Mouse (Mus musculus) layer of hippocampus, adult 18-20 months (tissue): ENCODE results near the gene Dnajb4. TPM values are rescaled to one million over a fixed set of nuclear protein-coding genes. Genes with fewer than 3 reads are reported as not detected.
A peak's percentile ranks its signal among the peaks of the same experiment; 100 is the strongest.

ENCODE experiments used
- DNase-seq, 2 experiments: peaks; one replicate each; pipeline ENCODE4 v3.0.0; 2022; ENCODE audit warnings: low spot score in 2 of 2
- long read RNA-seq: library from polyadenylated mRNA; stranded (forward); transcript quantifications from one replicate; pipeline ENCODE4 v2.0.0, GENCODE M21; 2021
- total RNA-seq, 2 experiments: library from RNA; stranded (reverse); gene quantifications; 2 replicates each; pipeline ENCODE4 v1.2.3; 2021

Gene Dnajb4
- 10 to 100 TPM; 68.7 to 75.7 TPM for total RNA-seq
- long read RNA-seq, full-length matches to known transcripts, result 37 of 58 reads
- long read RNA-seq, partial matches to known transcripts, result 1 of 58 reads
- long read RNA-seq, other reads (novel, unspliced or antisense), result 20 of 58 reads

DNA sequence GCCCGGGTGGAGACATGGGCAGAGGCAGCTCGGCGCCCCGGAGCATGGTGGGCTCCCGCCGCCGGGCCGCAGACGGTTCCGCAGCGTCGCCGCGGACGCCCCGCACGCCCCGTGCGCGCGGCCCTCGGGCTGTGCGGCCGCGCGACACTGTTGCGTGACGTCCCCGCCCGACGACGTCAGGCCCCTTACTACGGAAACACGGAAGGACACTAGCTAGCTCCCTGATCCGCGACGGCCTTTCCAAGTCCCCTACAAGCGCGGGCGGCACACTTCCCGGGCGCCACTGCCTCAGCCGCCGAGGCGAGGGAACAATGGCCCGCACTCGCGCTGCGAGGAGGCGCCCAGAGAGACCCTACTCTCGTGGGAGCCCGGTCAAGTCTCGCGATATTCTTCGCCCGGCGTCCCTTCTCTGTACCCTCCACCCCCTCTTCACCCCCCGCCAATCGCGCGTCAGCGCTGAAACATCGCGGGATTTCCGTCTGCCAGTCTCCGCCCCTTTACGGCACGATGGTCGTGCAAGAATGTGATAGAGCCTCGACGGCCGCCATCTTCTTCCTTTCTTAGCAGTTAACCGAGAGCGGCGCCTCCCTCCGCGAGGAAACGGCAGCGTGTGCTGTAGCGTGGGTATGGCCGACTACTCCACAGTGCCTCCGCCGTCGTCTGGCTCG is at the start of gene Dnajb4, which contains the start of gene Fubp1:
TSS of gene Dnajb4 (minus strand) at position 336 of the 668 bp plus-strand sequence.
TSS of gene Fubp1 (plus strand) at position 456 of the 668 bp plus-strand sequence.
- DNase-seq, result peak; percentile 99

DNA sequence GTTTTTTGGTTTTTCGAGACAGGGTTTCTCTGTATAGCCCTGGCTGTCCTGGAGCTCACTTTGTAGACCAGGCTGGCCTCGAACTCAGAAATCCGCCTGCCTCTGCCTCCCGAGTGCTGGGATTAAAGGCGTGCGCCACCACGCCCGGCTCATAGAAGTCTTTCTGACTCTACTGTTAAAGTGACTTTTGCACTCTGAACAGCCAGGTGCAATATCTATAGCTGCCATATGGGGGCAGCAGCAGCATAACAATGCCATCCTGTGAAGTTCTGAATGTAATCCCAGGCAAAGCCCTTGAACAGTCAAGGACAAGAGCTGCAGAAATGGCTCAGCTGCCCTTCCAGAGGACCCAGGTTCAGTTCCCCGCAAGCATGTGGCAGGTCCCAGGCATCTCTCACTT is 49.3 kb upstream of the Dnajb4 start:
- peak; percentile 57 to 89 for DNase-seq

DNA sequence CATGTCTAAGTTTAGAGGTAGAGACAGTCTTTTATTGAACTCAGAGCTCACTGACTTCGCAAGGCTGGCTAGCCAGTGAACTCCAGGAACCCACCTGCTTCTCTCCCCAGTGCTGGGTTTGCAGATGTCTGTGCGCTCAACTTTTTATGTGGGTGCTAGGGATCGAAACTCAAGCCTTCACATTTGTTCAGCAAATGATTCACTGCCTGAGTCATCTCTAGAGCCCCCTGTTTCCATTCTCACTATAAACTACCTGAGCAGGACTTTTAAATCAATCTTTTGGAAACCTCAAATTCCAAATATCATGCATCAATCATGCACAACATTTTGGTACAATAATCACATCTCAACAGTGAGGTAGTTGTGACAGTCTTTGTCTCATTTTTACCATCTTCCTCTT is 47.4 kb upstream of the Dnajb4 start:
- DNase-seq, result no peak

DNA sequence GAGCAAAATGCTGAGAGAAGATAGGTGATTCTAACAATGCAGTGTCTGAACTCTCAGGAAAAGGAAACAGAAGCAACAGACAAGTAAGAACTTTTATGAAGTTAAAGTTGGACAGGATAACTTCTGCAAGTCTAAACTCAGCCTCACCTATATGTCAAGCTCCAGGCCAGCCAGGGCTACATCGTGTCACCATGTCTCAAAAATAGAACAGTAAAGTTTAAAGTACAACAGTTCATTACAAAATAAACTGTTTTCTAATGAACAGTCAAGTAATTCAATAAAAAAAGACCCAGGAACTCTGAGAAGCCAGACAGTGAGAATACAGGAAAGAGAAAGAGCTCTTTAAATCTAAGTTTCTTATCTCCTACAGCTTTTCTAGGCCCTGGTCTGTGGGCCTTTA is 40.4 kb upstream of the Dnajb4 start:
- no peak for DNase-seq

DNA sequence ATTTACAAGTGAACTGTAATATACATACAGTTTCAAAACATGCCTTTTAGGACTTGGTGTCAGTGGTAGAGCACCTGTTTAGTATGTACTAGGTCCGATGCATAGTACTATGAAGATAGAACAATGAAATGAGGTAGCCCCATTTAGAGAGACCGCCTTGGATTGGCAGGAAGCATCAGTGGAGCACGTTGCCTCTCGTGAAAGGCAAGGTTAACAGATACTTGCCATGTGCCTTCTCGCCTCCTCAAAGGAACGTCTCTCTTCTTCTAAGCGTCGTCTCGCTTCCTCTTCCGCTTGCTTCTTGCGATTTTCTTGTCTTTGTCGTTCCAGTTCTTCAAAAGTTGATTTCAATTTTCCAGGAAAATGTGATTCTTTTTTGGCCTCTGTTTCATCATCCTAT is 37.6 kb upstream of the Dnajb4 start:
- DNase-seq, result no peak

DNA sequence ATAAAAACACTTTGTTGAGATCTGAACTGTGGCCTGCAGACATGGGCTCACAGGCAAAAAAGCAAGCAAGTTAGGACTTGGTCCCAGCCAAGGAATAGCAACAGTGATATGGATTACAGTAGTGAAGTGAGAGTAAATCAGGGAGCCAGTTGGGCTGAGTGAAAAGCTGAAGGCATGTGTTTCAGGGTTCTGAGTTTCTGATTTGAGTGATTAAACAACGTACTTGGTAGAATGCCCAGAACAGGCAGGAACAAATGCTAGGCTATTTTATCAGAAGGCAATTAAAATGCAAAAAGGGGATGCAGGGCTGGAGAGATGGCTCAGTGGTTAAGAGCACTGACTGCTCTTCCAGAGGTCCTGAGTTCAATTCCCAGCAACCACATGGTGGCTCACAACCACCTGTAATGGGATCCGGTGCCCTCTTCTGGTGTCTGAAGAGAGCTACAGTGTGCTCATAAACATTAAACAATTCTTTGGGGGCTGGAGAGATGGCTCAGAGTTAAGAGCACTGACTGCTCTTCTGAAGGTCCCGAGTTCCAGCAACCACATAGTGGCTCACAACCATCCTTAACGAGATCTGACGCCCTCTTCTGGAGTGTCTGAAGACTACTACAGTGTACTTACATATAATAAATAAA is 35.3 kb upstream of the Dnajb4 start:
- peak; percentile 19 to 80 for DNase-seq

DNA sequence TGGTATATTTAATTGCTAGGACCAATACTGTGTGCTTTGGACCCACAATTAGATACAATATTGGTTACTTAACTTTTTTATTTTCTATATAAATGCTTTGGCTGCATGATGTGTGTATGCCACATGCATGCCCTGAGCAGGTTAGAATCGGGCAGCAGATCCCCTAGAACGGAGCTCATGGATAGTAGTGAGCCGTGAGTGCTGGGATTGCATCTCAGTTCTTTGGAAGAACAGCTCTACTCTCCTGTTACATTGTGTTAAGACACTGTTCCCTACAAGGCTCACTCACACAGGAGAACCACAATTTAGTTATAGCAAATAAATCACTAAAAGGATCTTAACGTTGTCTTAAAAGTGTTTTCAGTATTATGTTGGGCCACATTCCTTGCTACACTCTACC is 33.2 kb upstream of the Dnajb4 start:
- no peak for DNase-seq

DNA sequence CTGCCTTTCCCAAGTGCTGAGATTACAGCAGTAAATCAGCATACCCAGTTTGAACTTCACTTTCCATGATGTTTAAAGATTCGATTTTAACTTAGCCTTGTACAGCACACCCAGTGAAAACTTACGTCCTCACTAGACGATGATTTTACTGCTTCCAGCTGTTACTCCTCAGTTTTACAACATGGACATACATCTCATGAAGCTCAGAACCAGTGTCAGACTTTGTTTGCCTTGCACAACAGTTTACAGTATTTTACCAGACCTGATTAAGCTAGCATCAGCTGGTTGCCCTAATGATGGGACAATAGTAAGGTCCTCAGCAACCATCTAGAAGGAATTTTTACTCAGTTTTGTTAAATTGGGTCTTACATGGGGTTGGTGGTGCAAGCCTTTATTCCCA is 31.0 kb upstream of the Dnajb4 start:
- DNase-seq, result no peak

DNA sequence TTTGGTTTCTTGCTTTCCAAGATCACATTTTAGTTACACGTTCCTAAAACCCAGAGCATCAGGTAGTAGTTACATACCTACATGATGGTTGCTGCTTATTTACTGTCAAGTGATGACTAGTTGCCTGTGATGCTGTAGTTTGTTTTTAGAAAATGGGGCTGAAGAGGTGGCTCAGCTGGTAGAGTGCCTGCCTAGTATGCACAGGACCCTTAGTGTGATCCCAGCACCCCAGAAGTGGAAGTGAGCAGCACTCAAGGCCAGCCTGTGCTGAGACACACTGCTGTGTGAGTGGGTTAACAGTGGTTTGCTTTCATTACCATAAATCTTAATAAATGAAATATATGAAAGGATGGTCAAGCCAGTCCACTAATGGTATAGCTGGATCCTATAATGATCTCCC is 29.5 kb upstream of the Dnajb4 start:
- no peak for DNase-seq

DNA sequence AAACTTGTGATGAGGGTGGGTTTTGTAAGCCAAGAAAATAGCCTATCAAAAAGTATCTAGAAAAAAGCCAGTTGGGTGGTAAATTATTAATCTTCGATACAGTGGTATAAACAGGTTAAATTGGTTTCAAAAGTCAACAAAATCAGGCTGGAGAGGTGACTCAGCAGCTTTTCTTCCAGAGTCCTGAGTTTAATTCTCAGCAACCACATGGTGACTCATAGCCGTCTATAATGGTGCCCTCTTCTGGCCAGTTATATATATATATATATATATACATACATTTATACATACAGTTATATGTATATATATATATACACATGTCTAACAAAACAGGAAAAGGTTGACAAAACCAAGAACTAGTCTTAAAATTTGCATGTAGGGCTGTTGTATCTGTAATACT is 28.7 kb upstream of the Dnajb4 start:
- no peak for DNase-seq

DNA sequence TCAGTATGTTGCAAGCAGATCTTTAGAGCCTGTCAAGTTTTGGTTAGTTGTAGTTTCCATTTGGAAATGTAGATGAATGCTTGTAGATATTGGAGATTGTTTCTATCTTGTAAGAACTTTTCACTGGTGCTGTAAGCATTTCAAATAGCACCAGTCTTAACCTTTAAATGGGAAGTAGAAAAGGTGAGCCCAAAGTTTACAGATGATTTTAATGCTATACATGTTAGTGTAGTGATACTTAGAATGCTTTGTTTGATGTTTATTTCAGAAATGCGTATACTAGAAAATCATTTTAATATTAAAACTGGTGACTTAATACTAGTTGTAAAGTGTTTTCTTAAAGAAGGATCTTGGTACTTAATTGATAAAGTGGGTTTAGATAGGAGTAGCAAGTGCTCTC is 25.7 kb upstream of the Dnajb4 start:
- DNase-seq, result no peak

DNA sequence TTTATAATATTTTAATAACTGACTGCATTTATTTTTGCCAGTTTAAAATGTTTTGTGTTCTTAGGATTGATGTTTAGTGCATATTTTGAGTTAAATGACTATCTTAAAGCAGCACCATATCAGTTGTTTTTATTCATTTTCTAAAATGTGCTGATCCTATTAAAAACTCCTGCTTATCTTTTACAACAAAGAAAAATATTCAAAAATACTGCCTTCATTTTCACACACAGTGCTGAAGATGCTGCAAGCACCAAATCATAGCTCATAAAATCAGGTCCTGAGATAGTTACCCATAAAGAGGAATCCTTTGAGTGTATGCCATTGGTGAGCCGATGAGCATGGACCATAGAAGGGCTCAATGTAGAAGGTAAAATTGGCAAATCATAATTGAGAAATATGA is 25.1 kb upstream of the Dnajb4 start:
- DNase-seq, result no peak

DNA sequence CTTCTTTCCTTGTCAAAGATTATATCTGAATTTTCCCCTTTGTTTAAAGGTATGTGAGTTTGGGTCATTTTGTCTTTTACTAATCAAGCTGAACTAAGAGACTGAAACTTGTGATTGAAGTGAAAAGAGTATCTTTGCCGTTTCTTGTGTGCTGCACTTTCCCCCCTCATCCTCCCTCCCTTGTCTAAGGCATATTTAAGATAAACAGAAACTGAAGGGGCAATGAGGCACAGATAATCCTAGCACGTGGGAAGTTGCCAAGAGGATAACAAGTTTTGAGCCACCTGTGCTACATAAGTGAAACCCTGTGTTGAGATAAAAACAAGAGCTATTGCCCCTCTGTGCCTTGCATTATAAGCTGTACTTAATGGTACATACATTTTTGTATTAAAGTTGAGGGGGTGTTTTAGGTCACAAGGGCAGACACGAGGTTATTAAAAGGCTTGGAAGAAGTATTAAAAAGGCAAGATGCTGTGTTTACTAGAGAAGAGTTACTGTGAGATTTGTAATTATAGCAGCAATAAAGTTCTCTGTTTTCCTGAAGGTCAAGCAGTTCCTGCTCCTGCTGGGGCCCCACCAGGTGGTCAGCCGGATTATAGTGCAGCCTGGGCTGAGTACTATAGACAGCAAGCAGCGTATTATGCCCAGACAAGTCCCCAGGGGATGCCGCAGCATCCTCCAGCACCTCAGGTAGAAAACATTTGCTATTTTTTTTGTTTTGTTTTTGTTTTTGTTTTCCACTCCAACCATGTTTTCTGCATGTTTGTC is 21.4 kb upstream of the Dnajb4 start:
- no peak for DNase-seq

DNA sequence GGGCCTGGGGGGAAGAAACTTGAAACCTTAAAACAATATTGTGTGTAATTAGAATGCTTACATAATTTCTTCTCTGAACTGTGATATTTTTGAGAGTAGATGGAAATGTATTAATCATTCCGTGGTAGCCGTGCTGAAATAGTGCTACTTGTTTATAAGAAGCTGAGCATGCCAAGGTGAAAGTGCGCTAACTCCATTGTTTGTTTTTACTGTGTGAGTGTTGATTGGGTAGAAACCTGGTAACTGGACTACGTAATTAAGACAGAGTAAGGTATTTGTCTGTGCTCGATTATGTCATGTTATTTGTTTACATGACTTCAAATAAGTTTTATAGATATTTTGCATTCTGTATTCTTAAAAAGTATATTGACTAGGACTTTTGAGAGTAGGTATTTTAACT is 19.2 kb upstream of the Dnajb4 start:
- DNase-seq, result no peak

DNA sequence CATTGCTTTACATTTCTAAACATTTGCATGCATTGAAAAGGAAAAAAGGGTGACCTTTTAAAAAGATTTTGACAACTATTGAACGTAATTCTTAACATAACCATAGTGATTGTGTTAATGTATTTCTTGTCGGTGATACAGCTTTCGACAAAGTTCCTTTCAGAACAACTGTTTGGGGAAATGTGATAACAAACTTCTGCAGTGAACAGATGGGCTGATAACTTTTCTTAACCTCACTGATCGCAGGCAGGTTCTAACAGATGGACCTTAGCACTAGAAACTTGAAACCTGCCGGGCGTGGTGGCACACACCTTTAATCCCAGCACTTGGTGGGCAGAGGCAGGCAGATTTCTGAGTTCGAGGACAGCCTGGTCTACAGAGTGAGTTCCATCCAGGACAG is 18.7 kb upstream of the Dnajb4 start:
- DNase-seq, result no peak

DNA sequence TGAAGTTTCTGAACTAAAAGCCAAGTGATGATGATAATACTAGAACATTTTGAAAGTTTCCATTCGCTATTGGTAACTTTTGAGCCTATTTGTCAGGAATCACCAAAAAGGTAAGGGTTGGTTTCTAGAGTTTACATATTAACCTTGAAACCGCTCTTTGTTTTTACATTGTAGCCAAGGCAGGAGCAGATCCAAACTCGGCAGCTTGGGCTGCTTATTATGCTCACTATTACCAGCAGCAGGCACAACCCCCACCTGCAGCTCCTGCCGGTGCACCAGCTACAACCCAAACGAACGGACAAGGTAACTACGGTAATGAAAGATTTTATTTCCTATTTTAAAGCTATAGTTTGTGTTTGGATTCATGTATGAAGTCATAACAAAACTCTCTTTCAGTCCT is 15.8 kb upstream of the Dnajb4 start:
- no peak for DNase-seq

DNA sequence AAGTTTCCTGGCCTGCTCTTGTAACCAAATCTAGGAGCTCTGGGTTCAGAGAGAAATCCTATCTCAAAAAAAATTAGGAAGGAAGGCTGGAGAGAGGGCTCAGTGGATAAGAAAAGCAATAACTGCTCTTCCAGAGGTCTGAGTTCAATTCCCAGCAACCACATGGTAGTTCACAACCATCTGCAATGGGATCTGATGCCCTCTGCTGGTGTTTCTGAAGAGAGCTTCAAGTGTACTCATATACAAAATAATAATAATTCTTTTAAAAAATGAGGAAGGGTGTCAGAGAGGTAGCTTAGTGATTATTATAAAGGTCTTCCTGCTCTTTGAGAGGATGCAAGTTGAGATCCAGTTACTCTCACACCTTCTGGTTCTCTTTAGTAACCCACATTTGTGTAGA is 14.8 kb upstream of the Dnajb4 start:
- DNase-seq, result no peak

DNA sequence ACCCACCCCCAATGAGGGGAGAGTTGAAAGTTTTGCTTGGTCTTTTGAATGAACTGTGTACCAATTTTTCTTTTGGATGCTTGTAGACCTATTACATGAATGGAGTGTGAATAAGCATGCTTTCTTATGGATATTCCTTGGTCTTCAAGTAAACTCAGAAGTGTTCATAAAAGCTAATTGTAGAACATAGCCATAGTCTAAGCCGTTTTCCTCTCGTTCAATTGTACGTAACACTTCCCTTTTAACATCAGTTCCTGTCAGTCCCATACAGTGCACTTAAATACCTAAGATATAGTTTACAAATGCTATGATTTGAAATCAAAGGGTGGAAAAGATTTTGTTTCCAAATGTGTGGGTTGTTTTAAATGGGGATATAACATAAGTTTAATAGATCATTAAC is 3.3 kb upstream of the Dnajb4 start:
- DNase-seq, result no peak

DNA sequence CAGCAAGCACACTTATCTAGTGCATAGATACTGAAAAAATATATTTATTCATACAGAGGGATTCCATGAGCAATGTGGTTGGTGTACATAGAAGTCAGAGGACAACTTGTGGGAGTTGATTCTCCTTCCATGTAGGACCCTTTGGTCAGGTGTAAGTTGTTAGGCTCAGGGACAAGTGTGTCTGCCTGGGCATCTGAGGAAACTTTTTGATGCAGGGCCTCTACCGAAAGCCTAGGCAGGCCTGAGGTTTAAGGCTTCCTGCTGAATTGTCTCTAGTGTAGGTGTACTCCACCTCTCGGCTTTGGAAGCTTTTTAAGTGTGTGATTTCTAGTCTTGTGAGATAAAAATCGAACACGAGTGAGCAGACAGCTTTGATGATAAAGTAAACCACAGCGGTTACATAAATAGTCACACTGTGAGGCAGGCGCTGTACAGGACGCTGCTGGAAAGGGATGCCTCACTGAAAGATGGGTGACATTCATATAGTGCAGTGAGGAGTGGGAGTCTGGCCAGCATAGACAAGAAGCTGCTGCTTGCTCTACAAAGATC is 1.7 kb upstream of the Dnajb4 start:
- peak in 1 of 2 experiments; percentile 16 for DNase-seq

DNA sequence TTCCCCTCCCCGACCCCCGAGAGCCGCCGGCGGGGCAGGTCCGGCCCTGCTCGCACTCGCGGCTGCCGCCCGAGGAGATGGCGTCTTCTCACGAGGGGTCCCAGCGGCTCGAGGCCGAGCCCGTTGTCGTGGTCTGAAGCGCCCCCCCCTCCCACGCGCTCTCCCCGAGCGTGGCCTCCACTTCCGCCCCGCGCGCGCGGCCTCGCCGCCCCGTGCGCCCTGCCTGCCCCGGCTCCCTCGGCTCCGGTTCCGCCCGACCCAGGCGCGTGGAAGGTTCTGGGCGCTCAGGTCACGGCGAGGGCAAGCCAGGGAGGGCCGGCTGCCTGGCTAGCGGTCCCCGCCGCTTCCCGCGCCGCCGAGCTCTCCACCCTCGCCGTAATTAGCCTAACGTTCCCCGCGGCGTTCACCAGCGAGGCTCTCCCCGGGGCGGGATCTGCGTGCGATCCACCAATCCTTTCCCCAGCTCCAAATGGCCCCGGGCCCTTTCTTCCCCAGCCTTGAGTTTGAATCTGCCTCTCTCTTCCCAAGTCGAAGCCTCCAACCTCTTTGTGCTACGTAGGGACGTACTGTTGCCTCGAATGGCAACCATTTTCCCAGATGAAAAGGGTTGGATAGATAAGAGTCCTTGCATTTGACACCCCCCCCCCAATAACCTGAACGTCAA is 758 bp upstream of the Dnajb4 start:
- peak; percentile 51 to 59 for DNase-seq
